Mouse (Mus musculus) cerebellum, adult 9-11 months (tissue): ENCODE measurements at regions not wholly inside any gene's neighbourhood (a gene's known extent, or its start where the extent isn't known, plus 50 kb on each side); places are given as distances from the start of the nearest gene placed in this dataset.

Experiments
- DNase-seq: peaks from one replicate; pipeline ENCODE4 v3.0.0; 2022

DNA sequence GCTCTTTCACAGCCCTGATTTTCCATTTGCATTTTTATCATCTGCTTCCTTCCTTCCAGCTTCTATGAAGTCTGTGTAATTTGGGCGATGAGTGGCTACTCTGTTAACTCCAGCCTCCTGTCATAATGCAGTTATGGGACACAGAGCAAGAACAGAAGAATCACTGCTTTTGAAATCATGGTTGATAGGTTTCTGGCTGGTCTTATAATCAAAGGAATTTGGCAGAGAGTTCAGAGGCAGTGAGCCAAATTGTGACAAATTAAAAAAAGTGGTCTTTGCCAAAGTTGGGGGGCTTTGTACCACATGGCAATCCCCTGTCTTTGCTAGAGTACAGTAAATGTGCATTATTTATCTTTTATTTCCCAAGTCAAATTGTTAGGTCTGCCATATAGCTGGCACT is 1292.6 kb downstream of the Rapgef2 start:
- DNase-seq, result no peak

DNA sequence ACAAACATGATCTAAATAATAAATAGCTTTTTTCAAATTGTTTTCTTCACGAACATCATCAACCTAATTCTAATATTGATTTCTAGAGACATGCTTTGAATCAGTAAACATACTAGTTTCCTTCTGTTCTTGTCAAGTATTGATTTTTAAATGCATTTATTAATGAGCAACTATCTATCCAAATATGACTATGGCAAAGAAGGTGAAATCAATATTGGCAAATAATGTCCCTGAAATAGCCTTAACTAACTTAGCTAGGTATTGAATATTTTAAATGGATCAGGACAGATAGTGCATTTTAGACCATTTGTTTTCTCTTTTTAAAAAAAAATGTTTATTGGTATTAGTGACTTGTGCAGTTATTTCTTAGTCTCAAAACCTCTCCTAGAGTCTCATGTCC is 1341.5 kb downstream of the Rapgef2 start:
- no peak for DNase-seq

DNA sequence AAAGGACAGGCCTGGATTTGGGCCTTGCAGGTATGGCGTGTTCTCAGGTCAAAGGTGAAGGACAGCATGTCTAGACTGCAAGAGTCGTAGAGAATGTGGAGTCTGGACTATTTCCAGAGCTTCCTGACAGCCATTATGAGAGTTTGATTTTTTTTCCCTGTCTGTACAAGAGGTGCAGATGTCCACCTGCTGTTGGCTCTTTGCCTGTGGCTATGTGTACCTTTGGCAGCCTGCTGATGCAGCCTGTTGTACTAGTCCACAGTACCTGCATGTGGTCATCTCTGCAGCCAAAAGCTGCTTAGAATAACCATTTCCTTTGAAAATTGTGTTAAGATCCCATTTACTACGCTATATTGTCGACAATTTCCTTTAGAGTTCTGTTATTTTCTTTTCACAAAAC is 1389.1 kb downstream of the Rapgef2 start:
- DNase-seq, result peak; percentile 90

DNA sequence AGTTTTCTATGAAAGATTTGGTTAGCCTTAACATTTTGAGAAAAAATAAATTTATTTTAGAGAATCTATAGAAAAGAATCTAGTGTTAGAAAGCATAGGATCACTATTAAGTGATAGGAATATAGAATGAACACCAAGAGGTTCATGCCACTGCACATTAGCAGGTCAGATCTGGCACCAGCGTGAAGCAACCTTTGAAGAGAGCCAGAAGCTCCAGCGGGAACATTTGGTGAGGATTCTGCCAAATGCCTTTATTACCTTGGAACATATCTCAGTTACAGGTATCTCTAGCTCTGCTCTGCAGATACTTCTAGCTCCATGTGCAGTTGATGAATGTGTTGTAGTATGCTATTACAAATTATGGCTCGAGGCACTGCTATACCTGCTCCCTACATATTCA is 1398.7 kb downstream of the Rapgef2 start:
- DNase-seq, result peak; percentile 47

DNA sequence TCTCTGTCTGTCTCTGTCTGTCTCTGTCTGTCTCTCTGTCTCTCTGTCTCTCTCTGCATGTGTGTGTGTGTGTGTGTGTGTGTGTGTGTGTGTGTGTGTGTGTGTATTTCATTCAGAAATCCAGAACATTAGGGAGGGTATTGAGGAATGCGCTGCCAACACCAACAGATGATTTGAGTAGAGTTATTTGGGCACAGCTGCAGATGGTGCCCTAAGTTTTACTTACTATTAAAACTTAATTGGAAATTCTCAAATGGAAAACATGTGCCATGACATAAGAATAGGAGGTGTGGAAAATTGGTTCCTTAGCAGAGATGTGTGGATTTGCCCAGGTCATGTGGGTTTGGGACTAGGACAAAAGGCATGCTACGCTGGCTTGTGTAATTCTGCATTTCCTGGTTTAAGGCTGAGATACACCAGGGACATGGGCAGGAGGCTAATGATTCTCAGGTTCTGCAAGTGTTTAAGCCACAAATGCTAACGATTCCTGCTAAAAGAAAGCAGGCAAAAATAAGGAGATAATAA is 1437.5 kb downstream of the Rapgef2 start:
- no peak for DNase-seq

DNA sequence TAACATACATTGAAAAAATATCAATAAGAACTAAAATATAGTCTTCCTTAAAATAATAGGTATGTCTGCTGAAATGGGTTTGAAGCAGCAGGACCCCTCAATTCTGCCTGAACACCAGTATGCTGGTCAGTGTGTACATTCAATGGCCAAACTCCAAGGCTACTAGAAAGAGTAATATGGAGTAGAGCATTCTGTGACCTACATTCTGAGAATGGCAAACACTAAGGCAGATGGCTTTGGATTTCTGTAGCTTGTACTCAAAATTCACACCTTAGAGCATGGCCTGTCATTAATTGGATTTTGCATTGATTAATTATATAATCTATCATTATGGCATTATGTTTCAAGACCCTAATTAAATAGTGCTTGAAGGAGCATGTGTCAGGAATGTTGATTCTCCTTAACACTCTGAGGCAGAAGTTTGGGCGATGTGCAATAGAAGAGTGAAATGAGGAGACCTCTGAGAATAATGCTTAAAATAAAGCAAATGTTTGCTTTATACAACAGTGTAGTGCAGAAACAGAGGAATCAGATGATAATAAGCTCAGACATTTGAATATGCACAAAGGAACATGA is 1454.0 kb downstream of the Rapgef2 start:
- no peak for DNase-seq

DNA sequence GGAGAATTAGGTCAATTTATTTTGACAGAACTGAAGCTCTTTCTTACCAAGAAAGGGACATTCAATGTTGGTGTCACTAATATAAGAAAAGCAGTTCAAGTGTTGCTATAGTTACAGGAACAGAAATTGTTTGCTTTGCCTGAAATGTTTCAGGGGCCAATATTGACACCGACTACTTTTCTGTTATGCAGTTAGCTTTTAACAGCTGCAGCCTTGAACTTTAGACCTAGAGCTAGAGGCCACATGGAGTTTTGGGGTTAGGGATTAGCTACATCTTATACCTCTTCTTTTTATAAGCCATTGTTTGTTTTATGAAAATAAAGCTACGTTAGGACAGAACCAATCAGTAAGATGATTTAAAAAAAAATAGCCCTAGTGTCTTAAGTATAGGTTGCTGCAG is 1454.6 kb downstream of the Rapgef2 start:
- DNase-seq, result no peak

DNA sequence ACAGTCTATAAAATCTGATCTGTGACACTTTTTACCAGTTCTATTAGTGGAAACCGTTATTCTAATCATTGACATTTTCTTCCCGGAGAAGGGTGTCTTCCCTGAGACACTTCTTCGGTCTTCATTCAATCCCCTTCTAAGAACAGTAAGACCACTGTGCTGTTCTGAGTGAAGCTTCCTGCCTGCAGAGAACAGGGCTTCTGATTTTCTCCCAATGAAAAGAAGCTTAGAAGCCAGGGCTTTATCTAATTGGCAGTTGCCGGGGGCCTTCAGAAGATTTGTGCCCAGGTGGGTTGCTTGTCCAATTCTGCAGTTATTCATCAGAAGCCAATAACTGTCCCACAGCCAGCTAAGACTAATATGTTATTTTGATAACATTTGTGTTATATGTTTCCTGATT is 1455.1 kb downstream of the Rapgef2 start:
- no peak for DNase-seq

DNA sequence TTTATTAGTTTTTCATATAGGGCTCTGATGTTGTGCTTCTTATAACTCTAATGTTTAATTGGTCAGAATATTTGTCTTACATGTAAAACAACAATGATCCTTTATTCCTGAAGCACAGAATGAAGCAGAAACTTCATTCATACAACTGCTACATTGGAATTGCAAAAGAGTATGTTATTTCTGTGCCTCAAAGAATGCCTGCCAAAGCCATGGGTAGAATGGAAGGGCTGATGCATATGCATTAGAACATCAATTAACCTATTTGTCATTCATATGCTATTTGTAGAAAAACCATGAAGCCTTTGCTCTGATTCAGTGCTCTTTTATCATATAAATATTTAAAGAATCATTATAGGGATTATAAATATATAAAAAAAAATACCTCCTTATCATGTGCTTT is 1456.1 kb downstream of the Rapgef2 start:
- no peak for DNase-seq

DNA sequence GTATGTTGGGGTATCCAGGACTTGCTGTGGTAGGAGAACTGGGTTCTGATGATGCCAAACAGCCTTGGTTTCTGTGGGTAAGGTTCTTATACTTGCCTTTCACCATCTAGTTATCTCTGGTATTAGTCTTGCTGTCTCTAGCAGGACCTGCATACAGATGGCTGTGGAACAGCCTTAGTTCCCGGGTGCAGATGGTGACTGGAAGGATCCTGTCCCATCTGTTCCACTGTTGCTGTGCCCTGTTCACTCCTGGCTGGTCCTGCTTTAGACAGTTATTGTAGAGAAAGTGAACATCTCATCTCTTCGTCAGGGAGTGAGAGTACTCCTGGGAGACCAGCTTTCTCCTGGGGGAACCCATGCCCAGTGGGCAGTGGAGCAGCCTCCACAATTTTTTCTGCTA is 1485.5 kb downstream of the Rapgef2 start:
- peak; percentile 21 for DNase-seq

DNA sequence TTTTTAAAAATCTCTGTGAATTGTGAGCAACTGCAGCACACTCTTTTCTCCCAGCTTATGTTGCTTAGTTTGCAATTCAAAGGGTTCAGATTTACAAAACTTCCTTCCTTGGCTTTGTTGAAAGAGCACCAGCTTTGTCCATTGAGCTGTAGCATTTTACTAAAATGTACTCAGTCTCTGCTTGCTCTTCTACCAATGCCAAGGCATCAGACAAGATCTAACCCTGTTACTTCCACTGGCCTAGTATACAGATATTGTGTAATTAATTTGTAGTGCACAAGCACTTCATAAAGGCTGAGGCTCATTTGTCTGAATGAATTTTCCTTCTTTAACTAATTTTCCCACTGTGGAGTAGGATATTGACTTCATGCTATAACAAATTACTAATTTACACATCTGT is 1504.5 kb downstream of the Rapgef2 start:
- DNase-seq, result no peak

DNA sequence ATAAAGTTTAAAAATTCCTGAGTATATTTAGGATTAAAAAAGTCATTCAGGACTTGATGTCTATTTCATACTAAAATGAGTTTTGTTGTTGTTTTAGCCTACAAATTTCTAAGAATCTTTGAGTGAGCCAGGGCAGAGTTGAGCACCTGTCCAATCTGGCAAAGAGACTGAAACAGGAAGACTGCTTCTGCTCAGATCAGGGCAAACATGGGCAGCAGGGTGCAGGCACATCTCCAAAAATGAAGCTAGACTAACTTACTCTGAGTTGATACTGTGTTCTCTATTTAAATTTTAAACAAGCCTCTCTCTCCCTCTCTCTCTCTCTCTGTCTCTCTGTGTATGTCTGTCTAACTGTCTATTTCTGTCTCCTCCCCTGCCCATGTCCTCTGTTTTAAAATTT is 1505.0 kb downstream of the Rapgef2 start:
- DNase-seq, result peak; percentile 69

DNA sequence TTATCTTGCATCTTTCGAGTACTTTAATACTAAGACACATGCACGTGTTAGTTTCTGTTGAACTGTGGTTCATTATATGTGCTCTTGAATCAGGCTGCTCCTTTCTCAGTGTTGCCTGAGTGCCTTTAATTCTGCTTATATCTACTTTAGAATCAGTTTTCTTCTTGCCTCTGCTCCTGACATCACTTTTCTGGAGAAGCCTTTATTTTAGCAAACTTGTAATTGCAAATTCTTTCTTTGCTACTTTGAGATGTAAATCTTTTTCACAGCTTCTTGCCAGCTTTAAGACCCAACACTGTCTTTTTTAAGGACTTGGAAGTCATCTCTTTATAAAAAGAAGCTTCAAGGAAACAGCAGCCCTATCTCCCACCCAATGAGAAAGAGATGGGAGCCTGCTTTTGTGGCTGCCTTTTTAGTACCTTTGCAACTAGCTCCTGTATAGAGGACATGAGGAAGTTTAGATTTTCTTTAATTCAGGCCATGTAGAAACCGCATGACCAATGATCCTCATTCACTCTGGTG is 1527.4 kb downstream of the Rapgef2 start:
- no peak for DNase-seq

DNA sequence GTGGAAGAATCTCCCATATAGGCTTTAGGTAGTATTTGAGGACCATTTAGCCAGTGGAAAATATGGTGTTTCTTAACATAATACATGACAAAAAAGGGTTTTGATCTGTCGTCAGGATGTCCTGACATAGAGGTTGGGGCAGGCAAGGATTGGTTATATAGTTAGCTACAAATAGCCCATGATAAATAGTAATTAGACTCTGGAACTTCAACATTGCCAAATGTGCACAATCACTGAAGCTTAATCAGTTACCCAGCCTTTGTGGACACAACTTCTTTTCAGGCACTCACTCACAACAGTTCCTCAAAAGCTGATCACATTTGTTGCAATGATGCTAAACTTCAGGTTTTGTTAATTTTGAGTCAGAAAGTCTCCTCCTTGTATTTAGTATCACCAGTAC is 1528.0 kb downstream of the Rapgef2 start:
- DNase-seq, result no peak

DNA sequence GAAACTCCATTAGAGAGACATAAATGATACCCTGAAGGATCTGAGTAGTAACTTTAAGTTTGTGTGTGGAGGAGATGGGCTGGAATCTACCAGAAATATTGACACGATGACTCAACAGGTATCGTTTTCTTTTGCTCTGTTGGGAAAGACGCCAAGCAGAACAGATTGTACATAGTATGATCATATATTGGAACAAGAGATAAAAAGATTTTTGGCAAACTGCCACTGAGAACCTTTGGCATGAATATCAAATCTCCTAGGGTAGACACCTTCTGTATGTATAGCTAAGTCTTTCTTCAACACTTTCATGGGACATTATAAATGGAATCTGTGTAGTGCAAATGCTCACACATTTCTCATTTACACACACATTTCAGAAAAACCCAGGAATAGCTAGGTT is 1544.2 kb downstream of the Rapgef2 start:
- no peak for DNase-seq

DNA sequence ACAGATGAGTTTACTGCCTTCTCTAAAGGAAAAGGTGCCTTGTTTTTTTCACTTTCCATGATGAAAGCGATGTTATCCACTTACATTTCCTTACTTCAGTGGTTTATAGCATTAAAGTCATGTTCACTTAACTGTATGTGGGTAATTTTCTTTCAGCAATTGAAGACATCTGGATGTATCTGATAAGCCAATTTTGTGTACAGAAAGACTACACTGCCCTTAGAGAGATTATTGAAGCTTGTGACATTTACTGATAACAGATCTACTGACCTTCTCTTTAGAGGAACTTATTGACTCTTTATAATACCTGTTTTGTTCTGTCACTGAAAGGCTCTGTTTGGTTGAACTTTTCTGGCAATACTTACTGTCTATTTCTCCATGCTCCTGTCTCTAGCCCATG is 1568.5 kb downstream of the Rapgef2 start:
- no peak for DNase-seq

DNA sequence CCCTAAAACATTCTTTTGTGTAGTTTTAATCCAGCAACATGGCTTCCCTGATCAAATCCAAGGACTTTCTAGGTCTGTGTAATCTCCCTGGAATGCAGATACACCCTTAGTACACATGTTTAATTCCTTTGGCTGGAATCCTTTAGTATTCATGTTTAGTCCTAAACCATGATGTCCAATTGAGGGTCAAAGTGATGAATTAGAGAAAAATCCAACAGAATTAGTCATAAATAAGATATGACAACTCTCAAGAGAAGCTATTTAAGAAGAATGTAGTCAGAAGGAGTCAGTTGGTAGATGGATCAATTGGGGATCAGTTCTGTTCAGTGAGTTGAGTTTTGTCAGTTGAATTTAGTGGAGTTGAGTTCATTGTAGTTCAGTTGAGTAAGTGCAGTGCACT is 1590.7 kb downstream of the Rapgef2 start:
- no peak for DNase-seq

DNA sequence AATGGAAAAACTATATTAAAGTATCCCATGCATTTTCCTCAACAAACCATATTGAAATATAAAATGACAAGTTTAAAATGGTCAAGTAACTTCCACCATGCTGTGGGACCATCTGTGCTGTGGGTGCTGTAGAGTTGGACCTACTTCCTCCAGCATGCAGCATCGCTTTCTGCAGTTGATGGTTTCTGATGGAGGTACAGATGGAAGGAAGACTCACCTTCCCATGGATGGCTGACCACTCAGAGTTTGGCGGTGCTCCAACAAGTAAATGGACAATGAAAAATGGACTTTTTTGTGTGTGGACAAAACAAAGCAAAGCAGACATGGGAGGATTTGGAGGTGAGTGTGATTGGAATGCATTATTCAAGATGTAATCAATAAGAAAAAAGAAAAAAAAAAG is 1592.3 kb downstream of the Fstl5 start:
- DNase-seq, result peak; percentile 84

DNA sequence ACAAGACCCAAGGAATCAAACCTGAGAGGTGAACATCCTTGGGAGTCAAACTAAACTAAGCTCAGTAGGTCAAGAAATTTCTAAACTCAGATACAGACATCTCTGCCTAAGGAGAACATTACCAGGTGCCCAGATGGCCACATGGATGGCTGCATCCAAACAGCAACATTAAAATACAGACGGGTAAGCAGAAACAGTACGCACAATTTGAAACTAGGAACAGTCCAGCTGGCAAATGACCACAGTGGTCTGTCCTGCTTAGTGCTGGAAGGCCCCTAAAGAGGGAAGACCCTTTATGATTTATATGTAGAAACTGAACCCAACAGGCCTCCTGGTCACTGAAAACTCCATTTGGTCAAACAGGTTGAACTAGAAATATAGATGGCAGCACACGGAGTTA is 1579.8 kb downstream of the Fstl5 start:
- no peak for DNase-seq
